Mouse (Mus musculus) thymus, postnatal 10 days (tissue): Measurements from ENCODE around the gene Nek2.
A peak's percentile ranks its signal among the peaks of the same experiment; 100 is the strongest.

Source experiments
- DNase-seq, 2 experiments: peaks; one replicate each; pipeline ENCODE4 v3.0.0; 2021; ENCODE audit warnings: low spot score in 2 of 2

Gene Nek2

DNA sequence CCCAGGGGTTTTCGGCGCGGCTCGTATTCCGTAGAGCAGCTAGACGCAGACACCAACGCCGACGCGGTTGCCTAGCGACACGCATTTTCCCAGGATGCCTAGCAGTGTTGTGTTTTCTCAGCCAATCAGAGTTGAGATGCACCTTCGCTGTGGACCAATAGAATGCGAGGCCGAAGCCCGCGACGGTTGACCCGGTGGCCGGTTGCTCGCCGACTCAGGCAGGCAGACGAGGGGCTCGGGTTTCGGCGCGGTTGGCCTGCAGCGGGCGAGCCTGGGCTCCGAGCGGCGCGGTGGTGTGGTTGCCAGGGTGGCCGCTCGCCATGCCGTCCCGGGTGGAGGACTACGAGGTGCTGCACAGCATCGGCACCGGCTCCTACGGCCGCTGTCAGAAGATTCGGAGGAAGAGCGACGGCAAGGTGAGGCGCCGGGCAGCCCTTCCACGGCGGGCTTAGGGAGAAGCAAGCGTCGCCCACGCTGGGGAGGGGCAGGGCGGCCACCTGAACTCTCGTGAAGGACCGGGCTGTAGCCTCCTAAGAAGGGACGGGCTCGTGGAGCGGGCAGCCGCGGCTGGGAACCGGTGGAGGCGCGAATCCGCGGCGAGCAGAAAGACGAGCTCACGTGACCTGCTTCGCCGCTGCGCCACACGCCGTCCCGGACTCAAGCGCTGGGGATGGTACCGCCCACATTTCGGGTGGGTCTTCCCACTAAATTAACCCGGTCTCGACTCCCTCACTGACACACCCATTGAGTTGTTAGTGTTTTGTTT, at the start of gene Nek2:
Nek2 (plus strand) TSS at position 119 of the 766 bp plus-strand sequence.
- DNase-seq = peak; percentile 92

DNA sequence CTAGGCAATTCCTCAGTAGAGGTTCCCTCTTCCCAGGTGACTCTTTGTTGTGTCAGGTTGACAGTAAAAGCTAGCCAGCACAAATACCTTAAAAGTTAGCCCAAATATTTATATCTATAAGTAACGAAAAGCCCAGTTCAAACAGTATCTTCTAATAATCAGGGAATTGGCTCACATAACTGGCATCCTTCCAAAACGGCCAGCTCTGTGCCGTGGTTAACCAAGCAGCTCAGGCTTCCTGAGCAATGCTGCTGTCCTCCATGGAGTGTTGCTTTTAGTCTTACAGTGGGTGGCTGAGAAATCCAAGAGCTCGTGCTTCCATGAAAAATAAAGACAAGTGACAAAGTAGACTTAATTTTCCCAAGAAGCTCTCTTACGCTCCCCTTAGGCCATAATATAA, 47.1 kb upstream of the Nek2 start:
- no peak for DNase-seq

DNA sequence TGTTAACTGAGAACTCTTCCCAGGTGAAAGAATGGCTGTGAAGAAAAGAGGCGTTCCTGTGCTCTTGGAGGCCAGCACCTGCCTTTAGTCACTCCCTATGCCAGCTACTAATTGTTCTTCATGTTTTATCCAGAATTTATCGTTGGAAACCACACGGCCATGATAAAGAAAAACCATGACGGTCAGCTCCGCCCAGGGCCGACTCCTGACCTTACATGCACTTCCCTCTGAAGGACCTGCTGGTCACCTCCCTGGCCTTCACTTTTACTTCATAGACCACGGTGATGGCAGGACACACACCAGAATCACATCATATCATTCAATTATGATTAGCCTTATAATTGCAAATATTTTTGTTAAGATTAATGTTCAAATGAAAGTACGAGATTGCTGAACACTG, 46.1 kb upstream of the Nek2 start:
- DNase-seq = no peak

DNA sequence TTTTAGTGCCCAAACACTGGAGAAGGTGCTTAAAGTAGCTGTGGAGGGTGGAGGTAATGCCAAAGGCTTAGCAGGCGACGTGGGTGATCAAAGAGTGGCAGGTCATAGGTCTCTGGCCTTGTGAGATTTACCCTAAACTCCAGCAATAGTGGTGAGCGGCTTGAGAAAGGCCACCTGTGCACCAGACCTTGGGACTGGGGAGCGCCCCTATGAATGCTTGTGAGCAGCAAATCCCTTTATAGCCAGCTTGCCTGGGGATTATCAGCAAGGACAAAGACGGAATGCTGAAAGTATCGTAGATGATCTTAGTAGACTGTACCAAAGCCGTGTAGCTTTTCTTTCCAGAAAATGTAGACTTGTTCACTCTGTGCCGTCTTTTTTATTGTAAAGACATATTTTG, 43.7 kb upstream of the Nek2 start:
- no peak for DNase-seq

DNA sequence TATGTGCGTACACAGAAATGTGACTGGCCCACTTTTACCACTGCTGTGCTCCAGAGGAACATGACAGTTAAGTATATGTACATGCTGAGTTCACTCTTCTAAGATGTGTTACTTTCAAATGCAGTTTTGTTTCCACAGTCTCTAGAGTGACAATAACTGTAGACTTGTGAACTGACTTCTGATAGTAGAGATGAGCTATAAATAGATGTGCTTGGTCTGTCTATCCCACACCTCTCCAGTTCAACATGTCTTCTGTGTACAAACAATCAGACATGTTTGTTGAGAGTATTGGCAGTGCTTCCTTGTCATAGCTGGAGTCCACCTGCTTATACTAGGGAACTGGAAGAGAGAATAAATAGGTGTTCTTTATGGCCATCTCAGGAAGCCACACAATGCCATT, 40.8 kb upstream of the Nek2 start:
- DNase-seq = no peak

DNA sequence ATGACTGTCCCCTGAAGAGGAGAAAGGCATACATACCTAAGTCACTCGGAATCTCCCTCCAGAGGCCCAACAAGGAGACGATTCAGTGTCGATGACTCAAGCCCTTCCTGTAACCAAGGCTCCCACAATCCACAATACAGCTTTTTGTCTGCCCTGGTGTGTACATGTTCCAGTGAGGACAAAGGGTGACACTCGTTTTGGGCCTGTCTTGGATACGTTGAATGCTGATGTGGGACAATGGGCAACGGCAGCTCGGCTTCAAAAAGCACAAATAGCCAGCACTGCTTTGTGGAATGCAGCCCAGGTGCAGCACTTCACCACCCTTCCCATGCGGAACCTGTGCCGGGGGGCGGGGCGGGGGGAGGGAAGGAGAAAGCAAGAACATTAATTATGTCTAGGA, 36.1 kb upstream of the Nek2 start:
- DNase-seq = no peak

DNA sequence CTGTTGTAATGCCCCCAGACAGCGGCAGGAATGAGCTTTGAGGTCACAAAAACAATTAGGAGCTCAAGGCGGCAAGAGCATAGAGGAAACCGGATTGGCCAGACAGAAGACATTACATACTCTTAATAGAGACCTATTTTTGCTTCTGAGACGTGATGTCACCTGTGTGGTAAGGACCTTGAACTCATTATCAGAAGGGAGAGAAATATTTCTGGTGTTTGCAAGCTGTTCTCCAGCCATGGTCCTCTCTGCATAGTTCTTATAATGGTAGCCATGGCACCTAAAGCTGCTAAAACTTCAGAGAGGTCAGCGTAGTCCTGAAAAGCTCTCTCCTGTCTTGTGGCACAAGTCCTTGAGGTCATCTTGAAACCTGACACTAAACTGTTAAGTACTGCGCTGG, 35.0 kb upstream of the Nek2 start:
- no peak for DNase-seq

DNA sequence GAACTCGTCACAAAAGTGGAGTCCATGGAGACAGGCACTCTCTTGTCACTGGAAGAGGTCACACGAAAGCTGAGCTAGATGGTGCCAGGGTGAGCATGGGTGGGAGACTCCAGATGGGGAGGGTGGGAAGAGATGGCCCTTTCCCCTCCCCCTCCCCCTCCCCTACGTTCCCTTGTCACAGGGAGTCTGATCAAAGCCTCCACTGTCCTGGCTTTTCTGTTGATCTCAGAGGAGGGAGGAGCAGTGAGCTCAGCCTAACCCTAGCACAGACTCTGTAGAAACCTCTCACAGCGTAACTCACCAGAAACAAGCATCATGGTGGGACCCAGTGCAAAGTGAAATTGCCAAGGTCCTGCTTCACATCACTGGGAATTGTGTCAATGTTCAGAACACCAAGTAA, 33.9 kb upstream of the Nek2 start:
- no peak for DNase-seq

DNA sequence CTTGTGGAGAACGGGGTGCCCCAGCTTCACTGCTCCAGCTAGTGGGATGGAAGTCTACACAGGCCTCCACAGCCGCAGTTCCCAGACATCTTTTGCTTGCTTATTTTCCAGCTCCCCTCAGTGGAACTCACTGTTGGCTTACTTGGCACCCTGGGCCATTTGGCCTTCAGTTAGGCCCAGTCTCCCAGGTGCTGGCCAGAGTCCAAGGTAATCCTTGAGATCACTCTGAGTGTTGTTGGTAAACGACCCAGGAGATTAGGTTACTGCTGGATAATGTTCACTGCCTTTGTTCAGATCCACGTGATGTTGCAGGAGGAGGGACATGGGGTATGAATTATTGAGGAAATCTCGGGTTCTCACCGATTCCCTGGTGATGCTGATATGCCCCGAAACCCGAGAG, 28.3 kb upstream of the Nek2 start:
- no peak for DNase-seq

DNA sequence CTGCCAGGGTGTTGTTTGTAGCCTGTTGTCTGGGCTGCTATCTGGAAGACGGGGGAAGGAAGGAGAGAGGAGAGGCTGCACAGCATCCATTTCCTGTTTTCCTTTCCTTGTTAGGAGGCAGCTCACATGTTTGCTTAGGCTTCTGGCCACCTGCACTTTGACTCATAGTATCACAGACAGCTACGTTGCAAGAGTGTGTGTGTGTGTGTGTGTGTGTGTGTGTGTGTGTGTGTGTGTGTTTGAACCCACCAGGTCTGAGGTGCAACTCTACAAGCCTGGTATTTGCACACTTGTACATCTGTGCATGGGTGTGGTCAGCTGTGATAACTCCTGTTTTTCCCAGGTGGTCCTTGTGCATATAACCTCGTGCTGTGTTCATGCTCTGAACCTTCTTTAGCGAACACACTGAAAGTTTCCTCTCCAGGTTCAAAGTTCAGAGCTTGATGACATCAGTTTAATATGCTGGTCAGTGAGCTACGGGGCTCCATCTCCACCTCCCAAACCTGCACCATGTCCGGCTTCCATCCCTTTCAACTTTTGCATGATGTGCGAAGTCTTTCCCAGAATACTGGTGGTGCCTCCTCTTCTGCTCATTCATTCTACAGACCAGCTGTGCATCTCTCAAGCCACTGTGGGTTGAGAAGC, 27.2 kb upstream of the Nek2 start:
- no peak for DNase-seq

DNA sequence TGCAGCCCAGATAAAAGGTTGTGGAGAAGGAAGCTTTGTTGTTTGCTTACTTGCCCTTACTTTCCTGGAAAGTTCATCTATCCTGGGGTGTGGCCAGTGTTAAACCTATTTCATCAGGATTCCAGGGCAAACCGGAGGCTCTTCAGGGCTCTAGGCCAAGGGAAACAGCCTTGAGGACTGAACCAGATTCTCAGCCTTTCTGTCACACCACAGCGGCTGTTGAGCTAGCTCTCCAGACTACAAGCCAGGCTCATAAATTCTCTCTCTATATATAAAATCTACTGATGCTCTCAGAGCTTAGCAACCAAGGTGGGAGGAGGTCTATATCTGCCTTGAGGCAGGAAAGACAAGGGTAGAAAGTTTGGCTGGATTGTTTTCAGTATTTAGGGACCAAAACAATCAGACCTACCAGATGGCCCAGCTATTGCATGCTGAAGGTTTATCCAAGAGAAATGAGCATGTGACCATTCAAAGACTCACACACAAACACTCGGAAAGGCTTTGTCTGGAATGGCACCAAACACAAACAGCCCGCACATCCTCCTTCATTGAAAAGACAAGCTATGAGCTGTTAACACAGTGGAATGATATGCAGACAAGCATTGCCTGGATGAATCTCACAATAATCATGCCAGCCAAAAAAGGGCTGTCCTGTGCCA, 24.9 kb upstream of the Nek2 start:
- DNase-seq = no peak

DNA sequence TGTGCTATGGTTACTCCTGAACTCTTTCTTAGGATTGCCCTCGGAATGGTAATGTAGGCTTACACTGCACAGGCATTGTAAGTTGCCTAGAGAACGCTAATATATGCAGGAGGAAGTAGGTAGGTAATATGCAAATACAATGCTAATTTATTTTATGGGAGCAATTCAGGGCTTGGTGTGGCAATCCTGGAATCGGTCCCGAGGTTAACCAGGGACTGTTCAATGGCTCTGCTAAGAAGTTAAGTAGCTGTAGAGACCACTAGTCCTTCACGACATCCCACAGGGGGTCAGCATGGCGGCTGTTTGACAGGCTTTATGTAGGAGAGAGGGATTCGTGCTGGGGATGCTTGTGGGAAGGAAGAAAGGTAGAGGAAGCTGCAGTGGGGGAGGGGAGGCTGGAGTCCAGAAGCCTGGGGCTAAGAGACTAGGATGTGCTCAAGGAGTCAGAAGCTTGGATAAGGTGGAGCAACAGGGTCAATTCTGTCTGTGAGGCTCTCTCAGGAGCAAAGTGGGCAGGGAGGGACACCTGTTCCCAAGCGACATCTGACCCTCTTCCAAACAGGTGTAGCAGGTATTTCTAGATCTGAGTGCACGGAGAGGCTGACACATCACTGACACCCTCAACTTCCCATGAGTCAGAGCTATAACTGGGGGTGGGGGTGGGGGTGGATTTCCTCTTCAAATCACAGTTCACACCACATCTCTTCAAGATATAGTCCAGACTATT, 19.0 kb upstream of the Nek2 start:
- DNase-seq = no peak

DNA sequence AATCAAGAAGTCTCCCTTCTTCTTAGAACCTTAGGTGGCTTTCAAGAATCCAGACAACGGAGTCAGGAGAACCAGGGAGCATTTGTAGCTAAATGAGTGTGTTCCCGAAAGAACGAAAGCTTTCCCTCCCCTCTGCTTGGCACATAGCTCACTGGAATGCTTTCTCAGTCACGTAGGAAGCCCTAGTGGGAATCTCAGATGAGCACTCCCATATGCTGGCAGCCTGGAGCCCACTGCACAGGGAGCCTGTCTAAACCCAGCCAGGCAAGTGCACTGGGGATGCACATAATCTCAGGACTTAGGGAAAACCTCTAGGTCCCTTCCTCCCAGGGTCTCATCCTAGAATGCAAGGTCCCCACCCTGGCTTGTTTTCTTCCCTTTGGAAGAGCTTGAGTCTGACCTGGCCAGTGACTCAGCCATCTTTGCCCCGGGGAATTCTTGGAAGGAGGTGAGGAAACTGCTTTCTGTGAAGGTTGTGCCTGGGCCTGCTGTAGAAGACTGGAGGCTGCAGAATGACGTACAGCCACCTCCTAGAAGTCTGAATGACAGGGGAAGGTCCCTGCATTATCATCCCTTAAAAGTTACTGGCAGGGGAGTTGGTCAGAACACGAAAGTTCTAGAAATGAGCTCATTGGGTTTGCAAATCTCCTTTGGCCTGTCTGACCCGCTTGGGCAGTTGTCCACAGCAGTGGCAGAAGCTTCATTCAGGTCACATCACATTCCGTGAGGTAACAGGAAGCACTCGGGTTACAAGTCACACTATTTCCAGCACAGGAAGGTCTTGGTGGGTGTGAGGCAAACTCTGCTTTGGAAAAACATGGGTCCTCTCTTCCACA, 18.2 kb upstream of the Nek2 start:
- no peak for DNase-seq

DNA sequence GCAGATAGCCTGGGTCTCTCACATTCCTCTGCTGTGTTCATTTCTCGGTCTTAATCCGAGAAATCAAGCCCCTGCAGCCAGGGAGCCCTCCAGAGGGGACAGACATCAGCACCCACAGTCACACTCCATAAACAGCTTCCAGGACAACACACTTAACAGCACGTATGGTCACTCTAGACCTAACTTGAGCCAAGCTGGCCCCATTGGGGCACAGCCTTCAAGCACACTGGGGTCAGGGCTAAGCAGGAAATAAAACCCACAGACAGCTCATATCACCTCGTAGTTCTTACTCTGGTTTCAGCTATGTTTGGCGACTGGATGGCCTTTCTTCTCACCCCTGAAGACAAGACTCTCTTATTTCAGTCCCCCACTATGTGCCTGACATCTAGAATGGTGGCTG, 16.5 kb upstream of the Nek2 start:
- no peak for DNase-seq

DNA sequence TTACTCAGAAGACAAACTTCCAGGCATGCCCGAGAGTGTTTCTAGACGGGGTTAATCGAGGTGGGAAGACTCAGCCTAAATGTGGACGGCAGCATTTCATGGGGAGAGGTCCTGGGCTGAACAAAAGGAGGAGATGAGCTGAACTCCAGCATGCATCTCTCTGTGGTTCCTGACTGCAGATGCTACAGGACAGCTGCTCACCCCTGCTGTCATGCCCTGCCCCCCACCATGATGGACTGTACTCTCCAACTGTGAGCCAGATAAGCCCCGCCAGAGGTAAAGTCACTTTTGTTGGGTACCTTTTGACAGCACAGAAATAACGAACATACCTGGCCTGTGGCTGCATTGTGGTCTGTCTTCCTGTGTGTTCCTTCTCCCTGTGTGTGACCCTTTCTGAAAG, 15.5 kb upstream of the Nek2 start:
- DNase-seq = no peak

DNA sequence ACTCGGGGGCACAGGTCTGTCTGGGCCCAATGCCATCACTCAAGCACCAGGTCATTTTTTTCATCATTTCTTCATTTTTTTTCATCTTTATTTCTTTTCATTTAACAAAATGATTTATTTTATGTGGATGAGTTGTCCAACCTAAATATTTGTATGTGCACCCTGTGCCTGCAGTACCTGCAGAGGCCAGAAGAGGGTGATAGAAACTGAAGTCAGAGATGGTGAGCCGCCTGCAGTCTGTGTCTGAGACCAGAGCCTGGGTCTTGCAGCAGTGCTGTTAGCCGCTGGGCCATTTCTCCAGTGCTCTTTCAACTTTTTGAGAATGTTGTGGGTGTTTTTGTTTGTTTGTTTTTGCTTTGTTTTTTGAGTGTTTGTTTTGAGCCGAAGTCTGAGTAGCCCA, 14.5 kb upstream of the Nek2 start:
- no peak for DNase-seq

DNA sequence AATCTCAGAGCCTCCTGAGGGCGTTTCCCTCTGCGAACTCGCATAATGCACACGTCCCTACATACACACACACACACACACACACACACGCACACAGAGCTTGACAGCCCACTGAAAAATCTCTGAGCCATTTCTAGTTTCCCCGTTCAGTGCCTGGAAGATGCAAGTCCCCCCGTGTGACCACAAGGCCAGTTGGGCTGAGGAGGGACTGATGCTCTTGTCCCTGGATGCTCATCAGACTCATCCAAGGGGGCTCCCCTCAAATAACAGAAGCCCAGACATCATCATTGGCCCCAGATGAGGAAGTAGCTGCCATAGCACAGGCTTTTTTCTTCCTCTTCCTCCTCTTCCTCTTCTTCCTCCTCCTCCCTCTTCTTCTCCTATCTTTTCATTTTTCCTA, 13.3 kb upstream of the Nek2 start:
- no peak for DNase-seq

DNA sequence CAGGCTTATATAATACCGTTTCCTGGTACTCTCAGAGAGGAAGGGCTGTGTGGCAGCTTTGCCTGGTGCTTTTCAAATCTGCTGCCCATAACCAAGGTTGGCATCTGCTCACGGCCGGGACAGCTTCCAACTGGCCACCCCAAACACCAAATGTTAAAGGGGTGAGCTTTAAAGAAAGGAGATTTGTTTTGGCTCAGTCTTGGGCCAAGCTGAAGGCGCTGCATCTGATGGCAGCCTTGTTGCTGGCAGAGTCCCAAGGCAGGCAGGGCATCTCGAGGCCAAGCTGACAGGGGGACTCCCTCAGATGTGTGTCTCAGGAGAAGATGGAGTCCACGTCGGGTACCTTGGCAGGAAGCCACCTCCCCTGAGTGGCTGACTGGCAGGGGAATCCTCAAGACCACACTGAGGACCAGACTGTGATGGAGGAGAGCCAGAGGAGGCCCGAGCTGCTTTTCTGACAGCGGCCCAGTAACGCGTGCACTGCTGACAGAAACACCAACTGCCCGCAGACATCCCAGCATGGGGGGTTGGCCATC, 12.5 kb upstream of the Nek2 start:
- DNase-seq = no peak

DNA sequence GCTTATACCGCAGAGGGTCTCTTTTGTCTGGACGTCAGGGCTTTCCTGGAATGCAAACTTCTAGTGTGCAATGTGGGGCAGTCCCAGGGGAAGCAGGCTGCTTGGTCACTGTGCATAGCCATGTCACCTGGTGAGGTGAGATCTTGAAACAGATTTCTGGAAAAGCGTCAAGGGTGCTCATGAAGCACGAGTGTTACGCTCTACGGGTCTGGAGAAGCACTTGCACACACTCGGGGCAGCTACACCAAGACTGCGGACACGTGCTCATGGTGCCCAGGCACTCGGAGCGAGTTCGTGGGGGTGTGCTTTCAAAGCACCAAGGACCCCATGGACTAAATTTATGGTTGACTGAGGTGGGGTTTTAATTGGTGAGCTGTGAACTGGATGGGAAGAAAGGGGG, 9.5 kb upstream of the Nek2 start:
- DNase-seq = no peak

DNA sequence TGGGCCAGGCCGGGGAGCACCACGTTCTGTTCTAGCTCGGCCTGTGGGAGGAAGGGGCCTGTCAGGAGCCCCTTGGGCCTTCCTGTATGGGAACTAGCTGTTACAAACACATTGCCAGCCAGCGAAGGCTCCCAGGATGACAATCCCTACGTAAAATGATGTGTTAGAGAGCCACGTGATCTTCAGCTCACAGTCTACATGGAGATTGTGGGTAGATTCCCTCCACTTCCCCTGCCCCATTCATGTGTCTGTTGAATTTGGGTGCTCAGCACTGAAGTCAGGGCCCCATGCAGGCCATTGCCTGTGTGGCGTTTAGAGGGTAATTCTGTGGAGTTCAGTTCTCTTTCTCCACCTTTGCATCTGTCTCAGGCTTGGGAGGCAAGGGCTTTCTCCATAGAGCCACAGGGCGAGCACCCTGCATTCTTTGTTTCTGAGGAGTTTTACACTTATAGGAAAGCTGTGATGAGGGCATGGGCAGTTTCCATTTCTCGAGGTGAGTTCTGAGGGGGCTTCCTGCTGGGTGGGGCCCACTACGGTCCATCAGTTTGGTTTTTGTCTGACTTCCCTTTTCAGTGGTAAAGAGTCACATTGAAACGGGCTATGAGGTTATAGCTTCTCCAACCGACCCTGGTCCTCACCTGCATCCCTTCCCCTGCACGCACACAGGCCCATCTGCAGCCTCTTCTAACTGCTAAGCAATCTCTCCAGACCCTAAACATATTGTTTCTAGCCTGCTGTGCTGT, 8.1 kb upstream of the Nek2 start:
- DNase-seq = no peak

DNA sequence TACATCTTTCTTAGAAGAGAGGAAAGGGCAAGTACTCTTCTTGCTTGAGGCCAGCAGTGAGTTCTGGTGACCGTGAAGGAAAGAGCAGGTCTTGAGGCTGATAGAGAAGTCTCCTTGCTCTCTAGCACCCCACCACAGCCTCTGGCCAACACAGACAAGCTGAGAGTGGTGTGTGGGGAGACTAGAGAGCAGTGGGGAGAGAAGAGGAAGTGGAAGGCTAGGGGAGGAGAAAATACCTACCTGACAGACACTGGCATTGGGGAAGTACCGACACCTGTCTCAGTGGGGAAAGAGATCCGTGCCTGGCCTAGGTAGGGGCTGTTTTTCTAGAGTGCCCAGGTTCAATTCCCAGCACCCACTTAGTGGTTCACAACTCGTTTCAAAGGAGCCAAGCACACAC, 7.0 kb upstream of the Nek2 start:
- DNase-seq = no peak
